Mouse (Mus musculus): ENCODE measurements at regions not wholly inside any gene's neighbourhood (a gene's known extent, or its start where the extent isn't known, plus 50 kb on each side); places are given as distances from the start of the nearest gene placed in this dataset.

DNA sequence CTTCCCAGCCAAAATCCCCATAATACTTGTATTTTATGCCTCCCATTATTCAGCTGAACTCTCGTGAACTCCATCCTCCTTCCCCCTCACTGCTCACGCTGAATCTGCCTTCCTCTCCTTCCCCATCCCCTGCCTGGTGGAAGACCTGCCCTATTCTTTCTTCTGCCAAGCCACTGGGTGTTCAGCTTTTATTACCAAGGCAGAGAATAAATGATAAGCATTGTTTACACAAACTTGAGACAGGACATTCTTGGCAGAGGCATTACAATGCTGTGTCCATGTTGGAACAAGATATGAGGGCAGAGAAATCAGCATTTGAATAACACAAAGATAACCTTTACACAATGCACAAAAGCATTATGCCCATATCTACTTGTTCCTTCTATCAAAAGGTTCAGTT is 80.2 kb downstream of the Dhrs2 start:
- no peak for DNase-seq (ENCODE audit: low read depth, low spot score)

GRCm38 (mm10) chr14:55313615-55314014 is 91.8 kb downstream of the Dhrs2 start:
- no peak for DNase-seq (ENCODE audit: low read depth, low spot score)

- DNase-seq (ENCODE audit: low read depth, low spot score) = no peak
These were observed 102.1 kb downstream of the Dhrs2 start for GRCm38 (mm10) chr14:55323897-55324296.

GRCm38 (mm10) chr14:55324335-55324734 is 102.5 kb downstream of the Dhrs2 start:
- no peak for DNase-seq (ENCODE audit: low read depth, low spot score)

DNA sequence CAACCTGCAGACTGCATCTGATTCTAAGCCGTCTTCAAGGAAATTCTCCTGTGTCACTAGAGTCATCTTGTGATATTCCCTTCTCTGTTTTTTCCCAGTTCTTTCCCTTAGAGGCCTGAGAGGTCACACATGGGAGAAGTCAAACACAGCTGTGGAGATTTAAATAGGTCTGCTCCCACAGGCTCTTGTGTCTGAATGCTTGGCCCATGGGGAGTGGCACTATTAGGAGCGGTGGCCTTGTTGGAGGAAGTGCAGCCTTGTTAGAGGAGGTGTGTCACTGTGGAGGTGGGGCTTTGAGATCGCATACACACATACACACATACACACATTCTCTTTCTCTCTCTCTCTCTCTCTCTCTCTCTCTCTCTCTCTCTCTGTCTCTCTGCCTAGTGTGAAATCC is 112.0 kb downstream of the Dhrs2 start:
- DNase-seq (ENCODE audit: low read depth, low spot score) = peak; percentile 55

GRCm38 (mm10) chr14:55334305-55334704 is 112.5 kb downstream of the Dhrs2 start:
- DNase-seq (ENCODE audit: low read depth, low spot score) = no peak

- no peak for DNase-seq (ENCODE audit: low read depth, low spot score)
These were observed 113.8 kb downstream of the Dhrs2 start for GRCm38 (mm10) chr14:55335586-55335985.

- DNase-seq (ENCODE audit: low read depth, low spot score) = peak; percentile 7
These were observed 114.8 kb downstream of the Dhrs2 start for GRCm38 (mm10) chr14:55336451-55337195.

- DNase-seq (ENCODE audit: low read depth, low spot score) = no peak
These were observed 116.2 kb downstream of the Dhrs2 start for GRCm38 (mm10) chr14:55338010-55338409.

DNA sequence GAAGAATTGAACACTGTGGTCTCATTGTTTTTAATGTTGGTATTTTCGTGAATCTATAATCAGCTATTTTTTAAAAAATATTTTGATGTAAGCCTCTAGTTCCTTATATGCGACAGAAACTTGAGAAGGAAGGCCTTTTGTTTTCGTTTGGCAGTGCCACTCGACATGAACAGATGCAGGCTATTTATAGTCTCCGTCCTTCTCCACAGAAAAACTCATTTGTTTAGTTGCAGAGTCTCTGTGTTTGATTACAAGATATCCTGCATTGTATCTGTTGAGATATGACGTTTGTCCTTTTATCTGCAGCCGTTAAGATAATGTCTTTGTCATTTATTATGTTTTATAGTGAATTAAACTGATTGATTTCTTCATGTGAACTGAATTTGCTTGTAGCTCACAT is 116.7 kb downstream of the Dhrs2 start:
- DNase-seq (ENCODE audit: low read depth, low spot score) = no peak

- DNase-seq (ENCODE audit: low read depth, low spot score) = no peak
These were observed 117.3 kb downstream of the Dhrs2 start for GRCm38 (mm10) chr14:55339036-55339614.

- no peak for DNase-seq (ENCODE audit: low read depth, low spot score)
These were observed 121.5 kb downstream of the Dhrs2 start for GRCm38 (mm10) chr14:55343341-55343740.

GRCm38 (mm10) chr14:55343914-55344313 is 122.1 kb downstream of the Dhrs2 start:
- DNase-seq (ENCODE audit: low read depth, low spot score) = no peak

DNA sequence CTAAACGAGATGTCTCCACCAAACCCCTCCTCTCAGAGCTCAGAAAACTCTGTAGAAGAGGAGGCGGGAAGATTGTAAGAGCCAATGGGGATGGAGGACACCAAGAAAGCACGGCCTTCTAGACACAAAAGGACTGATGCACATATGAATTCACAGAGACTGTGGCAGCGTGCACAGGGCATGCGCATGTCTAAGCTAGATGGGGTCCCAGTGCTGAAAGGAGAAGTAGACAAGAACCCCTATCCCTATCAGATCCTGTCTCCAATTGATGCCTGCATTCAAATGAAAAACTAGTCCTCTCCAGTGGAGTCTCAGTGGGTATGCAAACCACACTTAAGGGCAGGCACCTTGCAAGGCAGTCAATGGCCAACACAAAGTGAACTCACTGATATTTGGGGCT is 123.3 kb downstream of the Dhrs2 start:
- peak; percentile 34 for DNase-seq (ENCODE audit: low read depth, low spot score)

- DNase-seq (ENCODE audit: low read depth, low spot score) = no peak
These were observed 126.3 kb downstream of the Dhrs2 start for GRCm38 (mm10) chr14:55348098-55348497.

DNA sequence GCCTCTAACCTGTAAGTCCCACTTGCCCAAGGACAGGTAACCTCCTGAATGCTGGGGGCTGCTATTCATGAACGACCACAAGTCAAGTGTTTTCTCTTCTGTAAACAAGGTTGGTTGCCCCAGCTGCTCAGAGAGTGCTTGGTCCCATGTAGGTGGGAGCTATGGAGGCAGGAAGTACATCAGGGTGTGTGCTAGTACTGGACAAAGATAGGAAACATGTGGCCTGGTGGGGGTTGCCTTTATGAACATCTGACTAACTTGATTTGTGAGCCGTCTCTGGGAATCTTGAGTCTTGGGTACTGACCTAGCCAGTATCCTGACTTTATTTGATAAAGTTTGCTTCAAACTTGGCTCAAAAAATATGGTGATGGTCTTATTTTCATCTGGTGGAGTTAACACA is 121.3 kb upstream of the Dhrs4 start:
- DNase-seq (ENCODE audit: low read depth, low spot score) = no peak

- peak; percentile 88 for DNase-seq (ENCODE audit: low read depth, low spot score)
These were observed 120.1 kb upstream of the Dhrs4 start for GRCm38 (mm10) chr14:55358429-55358828.

DNA sequence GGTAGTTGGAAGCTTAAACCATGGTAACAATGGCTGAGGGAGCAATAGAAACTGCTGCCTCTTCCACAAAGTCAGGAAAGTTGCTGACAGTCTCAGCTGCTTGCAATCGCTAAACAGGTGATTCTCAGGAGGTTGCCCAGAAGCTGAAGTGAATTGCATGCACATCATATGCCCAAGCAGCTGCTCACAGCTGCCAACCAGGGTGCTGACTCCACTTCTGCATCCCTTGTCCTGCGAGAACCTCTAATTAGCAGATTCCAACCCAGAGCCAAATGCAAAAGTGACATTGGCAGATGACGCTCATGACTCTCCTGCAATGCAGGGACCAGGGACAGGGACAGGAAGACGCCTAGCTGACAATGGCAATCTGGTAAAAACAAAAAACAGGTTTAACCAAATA is 116.2 kb upstream of the Dhrs4 start:
- no peak for DNase-seq (ENCODE audit: low read depth, low spot score)

- DNase-seq (ENCODE audit: low read depth, low spot score) = no peak
These were observed 115.8 kb upstream of the Dhrs4 start for GRCm38 (mm10) chr14:55362757-55363156.

- DNase-seq (ENCODE audit: low read depth, low spot score) = no peak
These were observed 108.2 kb upstream of the Dhrs4 start for GRCm38 (mm10) chr14:55370384-55370783.

DNA sequence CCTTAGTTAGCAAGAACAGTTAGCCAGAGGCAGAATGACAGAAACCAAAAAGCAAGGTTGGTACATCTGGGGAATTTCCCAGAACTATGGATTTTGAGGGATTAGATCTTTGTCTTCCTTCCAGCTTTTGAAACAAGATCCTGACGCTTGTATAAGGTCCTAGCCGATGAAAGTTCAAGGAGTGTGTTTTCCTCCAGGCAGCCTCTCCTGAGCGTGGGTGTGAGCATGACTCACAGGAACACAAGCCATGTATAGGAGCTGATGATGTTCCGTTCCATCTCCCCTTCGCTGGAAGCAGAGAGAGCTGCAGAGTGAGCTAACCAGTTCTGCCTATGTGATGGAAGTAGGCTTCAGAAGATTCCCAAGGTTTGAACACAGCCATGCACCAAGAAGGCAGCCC is 105.6 kb upstream of the Dhrs4 start:
- DNase-seq (ENCODE audit: low read depth, low spot score) = no peak

GRCm38 (mm10) chr14:55386773-55387172 is 91.8 kb upstream of the Dhrs4 start:
- no peak for DNase-seq (ENCODE audit: low read depth, low spot score)

DNA sequence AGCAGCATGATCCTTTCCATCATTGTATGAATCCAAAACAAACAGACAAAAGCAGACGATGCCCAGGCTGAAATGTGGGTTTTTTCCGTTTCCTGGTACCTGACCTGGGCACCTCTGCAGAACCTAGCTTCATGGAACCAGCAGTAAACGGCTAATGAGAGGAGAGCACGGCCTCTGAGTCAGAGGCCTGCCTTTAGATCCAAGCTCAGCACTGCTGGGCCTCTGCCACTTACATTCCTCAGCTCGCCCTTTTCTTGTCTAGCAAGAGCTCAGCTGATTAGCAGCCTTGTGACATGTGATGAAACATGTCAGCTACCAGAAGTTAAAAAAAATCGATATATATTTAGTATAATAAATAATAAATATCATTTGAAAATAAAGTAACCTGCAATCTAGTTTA is 91.2 kb upstream of the Dhrs4 start:
- no peak for DNase-seq (ENCODE audit: low read depth, low spot score)

DNA sequence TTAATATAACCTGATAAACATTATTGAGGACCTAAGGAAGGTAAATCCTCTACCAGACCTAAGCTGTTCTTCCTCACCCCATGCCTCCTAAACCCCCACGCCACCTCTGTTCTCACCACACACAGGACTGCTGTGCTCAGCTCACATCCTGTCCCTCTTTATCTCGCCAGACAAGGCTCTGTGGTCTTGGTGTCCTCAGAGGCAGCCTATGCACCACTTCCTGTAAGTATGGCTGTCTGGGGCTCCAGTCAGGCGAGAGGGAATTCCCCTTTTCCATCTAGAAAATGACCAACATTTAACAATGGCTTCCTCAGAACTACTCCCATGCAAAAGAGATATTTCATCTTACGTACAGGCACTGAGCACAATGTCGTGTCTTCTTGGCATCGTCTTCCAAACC is 86.2 kb upstream of the Dhrs4 start:
- DNase-seq (ENCODE audit: low read depth, low spot score) = no peak

All from ZHBTc4 (cell line).